ENCODE assay signal across 28 mouse cellular contexts in genomic region chr10:122542573-122542972, GRCm38 (mm10).
A peak's percentile ranks its signal among the peaks of the same experiment; 100 is the strongest.
DNase-seq lines count a peak whose midpoint lies in the region; ATAC-seq lines count a peak whose summit lies in the region.
"Had no signal": no experiment of that assay in that cellular context is flagged by ENCODE, and none has a peak within 500 bp of the region (broad histone marks: within the 10 kb centered on the region; RNA-seq: fewer than 3 reads in every experiment).

No protein-coding gene starts in this region.

- no peak overlapping the region for H3K4me3 ChIP-seq in embryonic facial prominence, embryonic 14.5 days (ENCODE audit: low read depth, low read length)
- H3K4me3 ChIP-seq in embryonic facial prominence, embryonic 10.5 days = no peak overlapping the region
- H3K4me3 ChIP-seq: embryonic facial prominence, embryonic 12.5 days; erythroblast, embryonic 14.5 days; hindbrain, embryonic 10.5 days; hindbrain, embryonic 13.5 days; intestine, embryonic 15.5 days had no signal

- peak; percentile 36 for DNase-seq in adrenal gland, adult 2 months
- DNase-seq in adrenal gland, postnatal 4 days (ENCODE audit: low spot score in 2 of 2) = no peak
- DNase-seq in embryonic facial prominence, embryonic 14.5 days (ENCODE audit: low spot score) = no peak
- no peak for DNase-seq in embryonic facial prominence, embryonic 10.5 days (ENCODE audit: low spot score)
- peak; percentile 91 for DNase-seq in heart, adult 11 months
- no peak for DNase-seq in heart, postnatal 4 days
- peak; percentile 46 for DNase-seq in testis, postnatal 10 days (ENCODE audit: low spot score)
- DNase-seq in thymus, postnatal 10 days (ENCODE audit: low spot score in 2 of 2) = no peak
- DNase-seq: B cell, adult 2 months; cerebellum, adult 18-20 months; cerebellum, adult 9-10 months; cerebellum, postnatal 14 days; forebrain, postnatal 0 days; gastrocnemius, postnatal 10 days; gastrocnemius, postnatal 36 days; kidney, adult 11 months; kidney, adult 8-10 months had no signal

- H3K4me2 ChIP-seq in embryonic facial prominence, embryonic 14.5 days (ENCODE audit: low read depth, low read length) = no peak overlapping the region
- H3K4me2 ChIP-seq: embryonic facial prominence, embryonic 12.5 days; heart, embryonic 11.5 days; hindbrain, embryonic 13.5 days; intestine, embryonic 15.5 days had no signal

- H3K4me1 ChIP-seq in embryonic facial prominence, embryonic 14.5 days (ENCODE audit: control insufficient read depth, insufficient read depth, low read length) = no peaks in the 10 kb centered on the region
- no peaks in the 10 kb centered on the region for H3K4me1 ChIP-seq in embryonic facial prominence, embryonic 10.5 days
- H3K4me1 ChIP-seq: embryonic facial prominence, embryonic 12.5 days; hindbrain, embryonic 10.5 days; hindbrain, embryonic 13.5 days; intestine, embryonic 15.5 days had no signal

- H3K9ac ChIP-seq in embryonic facial prominence, embryonic 14.5 days (ENCODE audit: low read depth, low read length) = no peak overlapping the region
- H3K9ac ChIP-seq: embryonic facial prominence, embryonic 12.5 days; forebrain, postnatal 0 days; hindbrain, embryonic 13.5 days; intestine, embryonic 15.5 days had no signal

- H3K27me3 ChIP-seq in embryonic facial prominence, embryonic 14.5 days (replicated peaks; ENCODE audit: control insufficient read depth, insufficient read depth, low read length) = no peaks in the 10 kb centered on the region
- no peaks in the 10 kb centered on the region for H3K27me3 ChIP-seq in embryonic facial prominence, embryonic 10.5 days (replicated peaks; ENCODE audit: low read depth, poor library complexity, severe bottlenecking)
- H3K27me3 ChIP-seq: CH12.LX; embryonic facial prominence, embryonic 12.5 days; hindbrain, embryonic 13.5 days; intestine, embryonic 15.5 days had no signal

- 61% methylated on average over 9 of the region's 9 CpGs for WGBS in embryonic facial prominence, embryonic 14.5 days
- WGBS in embryonic facial prominence, embryonic 10.5 days = 66% methylated on average over 9 of the region's 9 CpGs

- H3K27ac ChIP-seq in embryonic facial prominence, embryonic 14.5 days (replicated peaks; ENCODE audit: low read depth, low read length) = no peak overlapping the region
- H3K27ac ChIP-seq in embryonic facial prominence, embryonic 10.5 days (replicated peaks) = no peak overlapping the region
- H3K27ac ChIP-seq: embryonic facial prominence, embryonic 12.5 days; hindbrain, embryonic 10.5 days; hindbrain, embryonic 13.5 days; intestine, embryonic 15.5 days had no signal

- ATAC-seq in embryonic facial prominence, embryonic 14.5 days (ENCODE audit: low read depth) = peak; percentile 41; the same call in 1 of the 2 replicates
- ATAC-seq: forebrain, embryonic 14.5 days; forebrain, postnatal 0 days; hindbrain, embryonic 16.5 days; intestine, embryonic 15.5 days; Patski had no signal

- no peaks in the 10 kb centered on the region for H3K36me3 ChIP-seq in embryonic facial prominence, embryonic 14.5 days (ENCODE audit: control insufficient read depth, insufficient read depth, low read length)
- H3K36me3 ChIP-seq in embryonic facial prominence, embryonic 10.5 days (replicated peaks) = no peaks in the 10 kb centered on the region
- H3K36me3 ChIP-seq: embryonic facial prominence, embryonic 12.5 days; G1E; hindbrain, embryonic 10.5 days; hindbrain, embryonic 13.5 days; intestine, embryonic 15.5 days had no signal

- no peaks in the 10 kb centered on the region for H3K9me3 ChIP-seq in embryonic facial prominence, embryonic 14.5 days (ENCODE audit: control insufficient read depth, low read length)
- no peaks in the 10 kb centered on the region for H3K9me3 ChIP-seq in embryonic facial prominence, embryonic 10.5 days
- H3K9me3 ChIP-seq: embryonic facial prominence, embryonic 12.5 days; hindbrain, embryonic 10.5 days; hindbrain, embryonic 13.5 days; intestine, embryonic 15.5 days had no signal

Comparison
In these comparisons a context has a peak if more than half of its experiments do, and no peak if none do; other contexts are left out.
1. DNase-seq: peak in adrenal gland, adult 2 months (single experiment), heart, adult 11 months (single experiment) and testis, postnatal 10 days (single experiment); none in adrenal gland, postnatal 4 days (0 of 2), embryonic facial prominence, embryonic 14.5 days (single experiment), embryonic facial prominence, embryonic 10.5 days (single experiment), heart, postnatal 4 days (single experiment) and thymus, postnatal 10 days (0 of 2).